Mouse (Mus musculus) liver, adult 2 months (tissue): ENCODE results near the gene March2.

Experiments used
- CTCF ChIP-seq: fragments of 200-500 bp; IDR thresholded peaks from 2 replicates; pipeline ENCODE4 v1.5.1; 2011; ENCODE audit warnings: low read depth, low read length, control low read depth
- POLR2A ChIP-seq: fragments of 200-500 bp; IDR thresholded peaks from 2 replicates; pipeline ENCODE4 v1.6.1; 2011; ENCODE audit warnings: low read length, control low read depth; ENCODE audit not compliant: insufficient read depth; ENCODE audit errors: extremely low read depth

- TF ChIP-seq POLR2A (no peak), CTCF (peak; percentile 73)
Observed at GRCm38 (mm10) chr17:33746011-33746410, 27.5 kb upstream of the March2 start.
